Mouse (Mus musculus) forebrain, embryonic 14.5 days (tissue): ENCODE measurements around the gene Kctd7. TPM values are rescaled to one million over a fixed set of nuclear protein-coding genes. Genes with fewer than 3 reads are reported as not detected.

Experiments used
- ATAC-seq: fragments of 200-750 bp; cut with Nextera tagmentation; 2 replicates; pipeline ENCODE4 v1.8.0; 2017; ENCODE audit warnings: mild to moderate bottlenecking, moderate library complexity
- DNase-seq: peaks from one replicate; pipeline ENCODE4 v3.0.0-alpha.2; 2015; ENCODE audit warnings: low spot score
- H3K27ac ChIP-seq: fragments of 300-500 bp; sonication (generic); 2 replicates; pipeline ENCODE4 v1.5.1; 2014; ENCODE audit warnings: low read depth, mild to moderate bottlenecking, control low read depth, low read length, moderate library complexity
- H3K27me3 ChIP-seq: fragments of 300-500 bp; sonication (generic); replicated peaks from 2 replicates; pipeline ENCODE4 v1.6.1; 2014; ENCODE audit warnings: low read length, control low read depth, mixed read lengths; ENCODE audit not compliant: control insufficient read depth, insufficient read depth
- H3K36me3 ChIP-seq: fragments of 300-500 bp; sonication (generic); 2 replicates; pipeline ENCODE4 v1.6.1; 2014; ENCODE audit warnings: low read length, control low read depth; ENCODE audit not compliant: control insufficient read depth, insufficient read depth
- H3K4me1 ChIP-seq: fragments of 300-500 bp; sonication (generic); 2 replicates; pipeline ENCODE4 v1.6.1; 2014; ENCODE audit warnings: antibody characterized with exemption, low read length, control low read depth; ENCODE audit not compliant: control insufficient read depth, insufficient read depth
- H3K4me2 ChIP-seq: fragments of 300-500 bp; sonication (generic); 2 replicates; pipeline ENCODE4 v1.6.1; 2014; ENCODE audit warnings: mild to moderate bottlenecking, control low read depth, low read length
- H3K4me3 ChIP-seq: fragments of 300-500 bp; sonication (generic); 2 replicates; pipeline ENCODE4 v1.5.1; 2014; ENCODE audit warnings: low read depth, low read length, control low read depth
- H3K9ac ChIP-seq: fragments of 300-500 bp; sonication (generic); 2 replicates; pipeline ENCODE4 v1.6.1; 2014; ENCODE audit warnings: mild to moderate bottlenecking, low read length, control low read depth, moderate library complexity
- H3K9me3 ChIP-seq: fragments of 300-500 bp; sonication (generic); replicated peaks from 2 replicates; pipeline ENCODE4 v1.6.1; 2016; ENCODE audit warnings: low read length, control low read depth, mixed read lengths; ENCODE audit not compliant: control insufficient read depth
- WGBS: fragments of 180-500 bp; shearing (Covaris S2); extraction: QIAGEN DNeasy Blood & Tissue Kit; methylation state at CpG from one replicate; pipeline ENCODE4 v1.1.7; 2014; 5-methylcytosine and 5-hydroxymethylcytosine counted together
- polyA plus RNA-seq: library from polyadenylated mRNA; unstranded; fragments of >200 nt; fragmentation: Nextera tagmentation; extraction: Ambion mirVana; gene quantifications from 2 replicates; pipeline ENCODE4 v1.2.1, GENCODE M21; 2014

Kctd7 gene
- polyA plus RNA-seq, 1 experiment from 2014 or later = 10.9 TPM

DNA sequence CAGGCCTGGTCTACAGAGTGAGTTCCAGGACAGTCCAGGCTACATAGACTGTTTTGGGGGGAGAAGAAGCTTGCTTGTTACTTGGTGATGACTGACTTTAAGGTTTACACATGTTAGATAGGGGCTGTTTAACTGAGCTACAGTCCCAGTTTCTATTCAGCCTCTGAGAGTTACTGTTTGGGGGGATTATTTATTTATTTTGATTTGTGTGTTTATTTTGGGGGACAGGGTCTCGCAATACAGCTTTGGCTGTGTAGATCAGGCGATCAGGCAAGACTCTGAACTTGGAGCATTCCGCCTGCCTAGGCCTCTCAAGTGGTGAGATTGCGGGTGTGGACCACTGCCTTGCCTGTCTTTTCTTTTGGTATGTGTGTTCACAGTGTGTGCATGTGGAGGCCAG is 28.4 kb downstream of the Kctd7 start:
- Histone ChIP-seq H3K36me3 (no peaks in the 10 kb centered on the region), H3K4me2 (peak overlapping the region; percentile 78), H3K27ac (no peak overlapping the region), H3K4me1 (peaks cover 15% of the 10 kb centered on the region), H3K27me3 (no peaks in the 10 kb centered on the region), H3K9me3 (no peaks in the 10 kb centered on the region), H3K4me3 (no peak overlapping the region), H3K9ac (no peak overlapping the region)
- WGBS = 92% methylated on average over 4 of the region's 4 CpGs
- DNase-seq (no peak), ATAC-seq (no peak)

GRCm38 (mm10) chr5:130177871-130178270 is 33.2 kb downstream of the Kctd7 start:
- Histone ChIP-seq H3K4me3 (no peak overlapping the region), H3K4me2 (no peak overlapping the region), H3K9ac (no peak overlapping the region), H3K9me3 (no peaks in the 10 kb centered on the region), H3K4me1 (peaks cover 4% of the 10 kb centered on the region), H3K36me3 (no peaks in the 10 kb centered on the region), H3K27me3 (no peaks in the 10 kb centered on the region), H3K27ac (no peak overlapping the region)
- no peak for DNase-seq
- 52% methylated on average over 4 of the region's 4 CpGs for WGBS
- no peak for ATAC-seq

- Histone ChIP-seq H3K27me3 (no peaks in the 10 kb centered on the region), H3K9ac (no peak overlapping the region), H3K4me2 (no peak overlapping the region), H3K4me1 (no peaks in the 10 kb centered on the region), H3K36me3 (no peaks in the 10 kb centered on the region), H3K9me3 (no peaks in the 10 kb centered on the region), H3K27ac (no peak overlapping the region), H3K4me3 (no peak overlapping the region)
- ATAC-seq (no peak), DNase-seq (no peak)
- 64% methylated on average over 7 of the region's 7 CpGs for WGBS
Observed at GRCm38 (mm10) chr5:130180362-130180761, 35.7 kb downstream of the Kctd7 start.

DNA sequence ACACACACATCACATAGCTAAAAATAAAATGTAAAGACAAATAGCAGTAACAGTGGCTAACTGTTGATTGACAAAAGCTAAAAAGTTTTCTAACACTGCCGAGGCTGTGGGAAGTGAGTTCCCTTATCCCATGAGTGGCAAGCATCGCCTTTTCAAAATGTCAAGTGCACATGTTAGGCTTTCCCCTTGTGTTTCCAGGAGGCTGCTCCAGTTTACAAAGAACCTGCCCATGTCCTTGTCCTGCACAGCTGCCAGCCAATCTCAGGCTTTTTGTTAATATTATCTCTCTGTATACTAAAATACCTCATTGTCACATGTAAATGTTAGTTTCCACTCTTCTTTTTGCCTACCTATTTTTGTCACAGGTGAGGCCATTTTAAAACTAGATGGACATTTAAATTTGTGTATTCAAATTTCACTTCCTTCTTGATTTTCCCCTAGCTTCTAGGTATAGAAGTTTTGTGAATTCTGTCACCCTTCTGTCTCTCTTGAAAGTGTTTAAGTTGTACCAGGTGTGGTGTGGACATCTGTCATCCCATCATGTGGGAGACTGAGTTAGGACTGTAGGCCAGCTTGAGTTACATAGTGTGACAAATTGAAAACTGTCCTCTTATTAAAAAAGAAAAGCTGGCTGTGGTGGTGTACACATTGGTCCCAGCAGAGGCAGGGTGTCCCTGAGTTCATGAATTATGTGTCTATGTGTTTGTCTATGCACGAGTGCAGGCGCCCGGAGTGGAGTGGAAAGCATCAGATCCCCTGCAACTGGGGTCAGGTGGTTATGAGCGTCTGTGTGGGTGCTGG is 37.3 kb downstream of the Kctd7 start:
- Histone ChIP-seq H3K4me1 (no peaks in the 10 kb centered on the region), H3K36me3 (no peaks in the 10 kb centered on the region), H3K4me3 (no peak overlapping the region), H3K9ac (no peak overlapping the region), H3K4me2 (no peak overlapping the region), H3K27ac (no peak overlapping the region), H3K9me3 (no peaks in the 10 kb centered on the region), H3K27me3 (no peaks in the 10 kb centered on the region)
- DNase-seq (no peak), ATAC-seq (no peak)
- WGBS = 94% methylated on average over 6 of the region's 6 CpGs

DNA sequence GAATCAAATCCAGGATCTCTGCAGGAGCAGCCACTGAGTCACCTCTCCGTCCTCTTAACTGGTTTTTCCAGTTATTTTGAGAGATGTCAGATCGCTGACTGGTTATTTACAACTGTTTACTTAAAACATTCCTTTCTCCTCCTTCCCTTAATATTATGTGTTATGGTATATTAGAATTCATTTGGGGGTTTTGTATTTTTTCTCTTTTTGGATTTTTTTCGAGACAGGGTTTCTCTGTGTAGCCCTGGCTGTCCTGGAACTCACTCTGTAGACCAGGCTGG is 37.8 kb downstream of the Kctd7 start:
- no peak overlapping the region for H3K27ac ChIP-seq
- H3K27me3 ChIP-seq = no peaks in the 10 kb centered on the region
- no peaks in the 10 kb centered on the region for H3K9me3 ChIP-seq
- ATAC-seq (no peak), DNase-seq (no peak)
- H3K36me3 ChIP-seq = no peaks in the 10 kb centered on the region
- H3K4me2 ChIP-seq = no peak overlapping the region
- WGBS = 88% methylated on average over 3 of the region's 3 CpGs
- no peaks in the 10 kb centered on the region for H3K4me1 ChIP-seq
- no peak overlapping the region for H3K9ac ChIP-seq
- H3K4me3 ChIP-seq = no peak overlapping the region

GRCm38 (mm10) chr5:130184193-130184856 is 39.7 kb downstream of the Kctd7 start:
- peaks cover 3% of the 10 kb centered on the region for H3K36me3 ChIP-seq
- no peaks in the 10 kb centered on the region for H3K27me3 ChIP-seq
- ATAC-seq (no peak), DNase-seq (no peak)
- H3K9me3 ChIP-seq = no peaks in the 10 kb centered on the region
- no peaks in the 10 kb centered on the region for H3K4me1 ChIP-seq
- H3K9ac ChIP-seq = no peak overlapping the region
- WGBS = 88% methylated on average over 9 of the region's 9 CpGs
- no peak overlapping the region for H3K4me2 ChIP-seq
- H3K4me3 ChIP-seq = no peak overlapping the region
- H3K27ac ChIP-seq = no peak overlapping the region

DNA sequence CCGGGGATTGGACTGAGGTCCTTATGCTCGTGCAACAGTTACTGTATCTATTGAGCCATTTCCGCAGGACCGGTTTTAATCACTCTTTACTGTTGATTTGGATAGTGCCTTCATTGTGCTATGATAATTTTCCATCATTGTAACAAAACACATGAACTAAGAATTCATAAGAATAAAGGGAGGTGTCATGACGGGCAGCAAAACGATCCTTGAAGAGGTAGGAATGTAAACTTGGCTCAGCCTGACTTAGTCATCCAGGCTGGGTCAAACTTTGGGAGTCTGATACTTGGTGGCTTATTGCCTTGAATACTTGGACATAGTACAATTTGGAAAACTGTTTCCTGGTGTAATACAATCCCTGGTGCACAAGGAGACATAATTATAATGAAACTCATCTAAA is 40.7 kb downstream of the Kctd7 start:
- no peak for ATAC-seq
- no peaks in the 10 kb centered on the region for H3K27me3 ChIP-seq
- WGBS = 89% methylated on average over 6 of the region's 6 CpGs
- no peak overlapping the region for H3K27ac ChIP-seq
- no peak for DNase-seq
- H3K4me2 ChIP-seq = no peak overlapping the region
- H3K4me1 ChIP-seq = no peaks in the 10 kb centered on the region
- no peak overlapping the region for H3K4me3 ChIP-seq
- H3K9me3 ChIP-seq = no peaks in the 10 kb centered on the region
- peaks cover 13% of the 10 kb centered on the region for H3K36me3 ChIP-seq
- H3K9ac ChIP-seq = no peak overlapping the region

DNA sequence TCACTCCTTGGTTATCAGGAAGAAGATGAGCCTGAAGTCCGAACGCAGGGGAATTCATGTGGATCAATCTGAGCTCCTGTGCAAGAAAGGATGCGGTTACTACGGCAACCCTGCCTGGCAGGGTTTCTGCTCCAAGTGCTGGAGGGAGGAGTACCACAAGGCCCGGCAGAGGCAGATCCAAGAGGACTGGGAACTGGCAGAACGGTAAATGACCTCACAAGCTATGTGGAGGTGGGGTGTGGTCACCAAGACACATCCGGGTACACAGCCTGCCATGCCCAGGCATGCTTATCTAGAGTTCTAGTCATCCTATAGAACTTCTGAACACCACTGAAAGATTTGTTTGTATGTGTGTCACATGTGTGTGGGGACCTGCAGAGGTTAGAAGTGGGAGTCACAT is 42.7 kb downstream of the Kctd7 start:
- Histone ChIP-seq H3K4me1 (no peaks in the 10 kb centered on the region), H3K9ac (no peak overlapping the region), H3K9me3 (no peaks in the 10 kb centered on the region), H3K4me3 (no peak overlapping the region), H3K27ac (no peak overlapping the region), H3K4me2 (no peak overlapping the region), H3K27me3 (no peaks in the 10 kb centered on the region), H3K36me3 (peaks cover 32% of the 10 kb centered on the region)
- 35% methylated on average over 7 of the region's 7 CpGs for whole genome bisulfite sequencing
- DNase-seq (peak; percentile 53), ATAC-seq (no peak)

DNA sequence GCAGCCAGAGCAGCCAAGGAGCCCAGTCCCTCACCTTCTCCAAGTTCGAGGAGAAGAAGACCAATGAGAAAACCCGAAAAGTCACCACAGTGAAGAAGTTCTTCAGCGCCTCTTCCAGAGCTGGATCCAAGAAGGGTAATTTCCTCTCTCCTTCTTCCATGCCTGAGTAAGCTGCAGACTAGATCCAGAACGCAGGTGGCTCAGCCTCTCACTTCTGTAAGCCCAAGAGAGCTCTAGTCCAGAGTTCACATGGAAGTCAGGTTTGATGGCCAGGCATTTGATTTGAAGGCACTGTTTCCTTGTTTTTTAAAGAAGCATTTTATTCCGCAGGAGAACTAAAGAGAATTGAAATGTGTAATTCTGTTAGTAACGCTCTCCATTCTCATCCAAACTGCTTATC is 46.2 kb downstream of the Kctd7 start:
- ATAC-seq (no peak), DNase-seq (no peak)
- H3K27me3 ChIP-seq = no peaks in the 10 kb centered on the region
- no peak overlapping the region for H3K4me3 ChIP-seq
- H3K4me2 ChIP-seq = no peak overlapping the region
- 94% methylated on average over 6 of the region's 6 CpGs for WGBS
- H3K36me3 ChIP-seq = peaks cover 49% of the 10 kb centered on the region
- H3K4me1 ChIP-seq = no peaks in the 10 kb centered on the region
- no peak overlapping the region for H3K9ac ChIP-seq
- no peak overlapping the region for H3K27ac ChIP-seq
- no peaks in the 10 kb centered on the region for H3K9me3 ChIP-seq
